Mouse (Mus musculus) liver, embryonic 16.5 days (tissue): Measurements from ENCODE around the gene Sh3rf1. TPM values are rescaled to one million over a fixed set of nuclear protein-coding genes. Genes with fewer than 3 reads are reported as not detected.

ENCODE experiments used
- ATAC-seq: fragments of 200-750 bp; cut with Nextera tagmentation; 2 replicates; pipeline ENCODE4 v1.8.0; 2017; ENCODE audit warnings: low read depth, mild to moderate bottlenecking, moderate number of reproducible peaks, moderate library complexity
- H3K27ac ChIP-seq: fragments of 300-500 bp; sonication (generic); 2 replicates; pipeline ENCODE4 v1.5.1; 2014; ENCODE audit warnings: mild to moderate bottlenecking, low read length
- H3K27me3 ChIP-seq: fragments of 300-500 bp; sonication (generic); 2 replicates; pipeline ENCODE4 v1.6.1; 2014; ENCODE audit warnings: low read depth, low read length, mixed read lengths; ENCODE audit not compliant: control insufficient read depth, insufficient read depth
- H3K36me3 ChIP-seq: fragments of 300-500 bp; sonication (generic); 2 replicates; pipeline ENCODE4 v1.6.1; 2014; ENCODE audit warnings: mild to moderate bottlenecking; ENCODE audit not compliant: control insufficient read depth, insufficient read depth
- H3K4me1 ChIP-seq: fragments of 300-500 bp; sonication (generic); 2 replicates; pipeline ENCODE4 v1.6.1; 2014; ENCODE audit warnings: low read depth, low read length, mixed read lengths; ENCODE audit not compliant: control insufficient read depth
- H3K4me2 ChIP-seq: fragments of 300-500 bp; sonication (generic); 2 replicates; pipeline ENCODE4 v1.6.1; 2014; ENCODE audit warnings: low read depth, low read length, mixed read lengths
- H3K4me3 ChIP-seq: fragments of 300-500 bp; sonication (generic); 2 replicates; pipeline ENCODE4 v1.5.1; 2014; ENCODE audit warnings: low read depth, mild to moderate bottlenecking, low read length
- H3K9ac ChIP-seq: fragments of 300-500 bp; sonication (generic); 2 replicates; pipeline ENCODE4 v1.6.1; 2014; ENCODE audit warnings: low read depth, low read length
- H3K9me3 ChIP-seq: fragments of 300-500 bp; sonication (generic); replicated peaks from 2 replicates; pipeline ENCODE4 v1.6.1; 2016; ENCODE audit warnings: low read length; ENCODE audit not compliant: control insufficient read depth
- WGBS: fragments of 180-500 bp; shearing (Covaris S2); extraction: QIAGEN DNeasy Blood & Tissue Kit; methylation state at CpG from one replicate; pipeline ENCODE4 v1.1.7; 2014; ENCODE audit not compliant: insufficient replicate concordance; 5-methylcytosine and 5-hydroxymethylcytosine counted together
- polyA plus RNA-seq: library from polyadenylated mRNA; unstranded; fragments of >200 nt; fragmentation: Nextera tagmentation; extraction: Ambion mirVana; gene quantifications from 2 replicates; pipeline ENCODE4 v1.2.1, GENCODE M21; 2015

The Sh3rf1 gene
- polyA plus RNA-seq, 1 experiment from 2014 or later: 1.5 TPM

DNA sequence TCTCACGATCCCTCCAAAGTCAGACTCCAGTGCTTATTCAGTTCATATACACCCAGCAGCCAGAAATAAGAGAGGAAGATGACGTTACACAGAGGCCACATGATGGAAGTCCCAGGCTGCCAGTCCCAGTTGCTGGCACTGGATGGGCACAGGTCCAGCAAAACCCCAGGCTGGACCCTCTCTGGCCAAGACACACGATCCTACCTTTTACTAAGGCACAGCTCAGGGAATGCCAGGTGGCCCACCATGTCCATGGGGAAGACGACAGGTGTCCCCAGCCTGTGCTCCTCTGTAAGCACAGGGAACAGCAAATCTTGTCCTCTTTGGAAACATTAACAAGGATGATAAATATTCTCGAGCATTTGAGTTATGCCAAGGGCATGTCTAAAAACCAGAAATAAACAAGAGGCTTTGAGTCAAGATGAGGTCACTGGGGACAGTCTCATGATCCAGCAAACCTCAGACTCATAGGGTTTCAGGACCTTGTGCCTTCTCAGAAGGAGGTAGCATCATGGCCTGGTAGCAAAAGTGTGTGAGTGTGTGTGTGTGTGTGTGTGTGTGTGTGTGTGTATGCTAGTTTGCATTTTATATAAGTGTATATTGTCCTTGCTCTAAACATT lies 29.3 kb upstream of the Sh3rf1 start:
- H3K4me2 ChIP-seq: no peak overlapping the region
- WGBS: 56% methylated on average over 5 of the region's 5 CpGs
- H3K9me3 ChIP-seq: no peaks in the 10 kb centered on the region
- no peak overlapping the region for H3K4me3 ChIP-seq
- H3K27ac ChIP-seq: no peak overlapping the region
- no peak overlapping the region for H3K9ac ChIP-seq
- H3K4me1 ChIP-seq: no peaks in the 10 kb centered on the region
- no peak for ATAC-seq
- no peaks in the 10 kb centered on the region for H3K27me3 ChIP-seq
- H3K36me3 ChIP-seq: no peaks in the 10 kb centered on the region

- Histone ChIP-seq H3K27me3 (no peaks in the 10 kb centered on the region), H3K27ac (no peak overlapping the region), H3K4me1 (no peaks in the 10 kb centered on the region), H3K36me3 (no peaks in the 10 kb centered on the region), H3K9me3 (no peaks in the 10 kb centered on the region), H3K9ac (no peak overlapping the region), H3K4me3 (no peak overlapping the region), H3K4me2 (no peak overlapping the region)
- peak; percentile 13; the same call in 1 of the 2 replicates for ATAC-seq
- 28% methylated on average over 6 of the region's 6 CpGs for WGBS
Measured at GRCm38 (mm10) chr8:61200254-61200887, 23.3 kb upstream of the Sh3rf1 start.

GRCm38 (mm10) chr8:61203035-61203826 lies 20.4 kb upstream of the Sh3rf1 start:
- no peaks in the 10 kb centered on the region for H3K9me3 ChIP-seq
- H3K4me1 ChIP-seq: no peaks in the 10 kb centered on the region
- no peaks in the 10 kb centered on the region for H3K27me3 ChIP-seq
- H3K9ac ChIP-seq: no peak overlapping the region
- WGBS: 48% methylated on average over 5 of the region's 5 CpGs
- no peak overlapping the region for H3K4me2 ChIP-seq
- no peak overlapping the region for H3K27ac ChIP-seq
- no peak for ATAC-seq
- no peak overlapping the region for H3K4me3 ChIP-seq
- H3K36me3 ChIP-seq: no peaks in the 10 kb centered on the region

GRCm38 (mm10) chr8:61206876-61207275 lies 16.8 kb upstream of the Sh3rf1 start:
- no peaks in the 10 kb centered on the region for H3K27me3 ChIP-seq
- H3K4me2 ChIP-seq: no peak overlapping the region
- H3K9ac ChIP-seq: no peak overlapping the region
- no peak overlapping the region for H3K4me3 ChIP-seq
- WGBS: 37% methylated on average over 2 of the region's 2 CpGs
- no peaks in the 10 kb centered on the region for H3K36me3 ChIP-seq
- H3K9me3 ChIP-seq: no peaks in the 10 kb centered on the region
- H3K27ac ChIP-seq: no peak overlapping the region
- H3K4me1 ChIP-seq: no peaks in the 10 kb centered on the region
- no peak for ATAC-seq

DNA sequence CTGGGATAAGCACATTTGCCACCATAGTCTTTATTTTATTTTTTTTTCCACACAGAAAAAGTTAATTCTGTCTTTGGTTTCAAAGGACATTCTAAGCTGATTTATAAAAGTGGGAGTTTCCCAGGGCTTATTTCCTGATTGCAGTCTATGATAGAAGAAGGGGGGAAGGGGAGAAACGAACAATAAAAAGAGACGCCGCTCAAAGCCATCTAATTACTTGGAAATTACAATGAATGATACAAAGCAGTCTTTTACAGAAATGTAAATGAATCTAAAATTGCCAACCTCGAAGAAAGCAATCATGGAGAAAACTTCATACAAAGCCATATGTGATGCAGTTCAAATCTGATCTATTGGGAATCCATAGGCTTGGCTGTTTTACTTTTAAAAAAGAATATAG lies 16.0 kb upstream of the Sh3rf1 start:
- Histone ChIP-seq H3K36me3 (no peaks in the 10 kb centered on the region), H3K27ac (no peak overlapping the region), H3K9ac (no peak overlapping the region), H3K27me3 (no peaks in the 10 kb centered on the region), H3K4me2 (no peak overlapping the region), H3K9me3 (no peaks in the 10 kb centered on the region), H3K4me1 (no peaks in the 10 kb centered on the region), H3K4me3 (no peak overlapping the region)
- no peak for ATAC-seq
- 65% methylated on average over 4 of the region's 4 CpGs for WGBS

GRCm38 (mm10) chr8:61208719-61209118 lies 15.0 kb upstream of the Sh3rf1 start:
- Histone ChIP-seq H3K9ac (no peak overlapping the region), H3K9me3 (no peaks in the 10 kb centered on the region), H3K27ac (no peak overlapping the region), H3K4me2 (no peak overlapping the region), H3K4me3 (no peak overlapping the region), H3K36me3 (no peaks in the 10 kb centered on the region), H3K4me1 (no peaks in the 10 kb centered on the region), H3K27me3 (no peaks in the 10 kb centered on the region)
- no peak for ATAC-seq
- 60% methylated on average over 9 of the region's 9 CpGs for WGBS

GRCm38 (mm10) chr8:61210836-61211235 lies 12.8 kb upstream of the Sh3rf1 start:
- H3K4me1 ChIP-seq: no peaks in the 10 kb centered on the region
- no peak overlapping the region for H3K4me2 ChIP-seq
- no peak overlapping the region for H3K4me3 ChIP-seq
- no peak overlapping the region for H3K27ac ChIP-seq
- 70% methylated on average over 8 of the region's 8 CpGs for WGBS
- H3K27me3 ChIP-seq: no peaks in the 10 kb centered on the region
- no peaks in the 10 kb centered on the region for H3K36me3 ChIP-seq
- no peak overlapping the region for H3K9ac ChIP-seq
- H3K9me3 ChIP-seq: no peaks in the 10 kb centered on the region
- ATAC-seq: no peak

DNA sequence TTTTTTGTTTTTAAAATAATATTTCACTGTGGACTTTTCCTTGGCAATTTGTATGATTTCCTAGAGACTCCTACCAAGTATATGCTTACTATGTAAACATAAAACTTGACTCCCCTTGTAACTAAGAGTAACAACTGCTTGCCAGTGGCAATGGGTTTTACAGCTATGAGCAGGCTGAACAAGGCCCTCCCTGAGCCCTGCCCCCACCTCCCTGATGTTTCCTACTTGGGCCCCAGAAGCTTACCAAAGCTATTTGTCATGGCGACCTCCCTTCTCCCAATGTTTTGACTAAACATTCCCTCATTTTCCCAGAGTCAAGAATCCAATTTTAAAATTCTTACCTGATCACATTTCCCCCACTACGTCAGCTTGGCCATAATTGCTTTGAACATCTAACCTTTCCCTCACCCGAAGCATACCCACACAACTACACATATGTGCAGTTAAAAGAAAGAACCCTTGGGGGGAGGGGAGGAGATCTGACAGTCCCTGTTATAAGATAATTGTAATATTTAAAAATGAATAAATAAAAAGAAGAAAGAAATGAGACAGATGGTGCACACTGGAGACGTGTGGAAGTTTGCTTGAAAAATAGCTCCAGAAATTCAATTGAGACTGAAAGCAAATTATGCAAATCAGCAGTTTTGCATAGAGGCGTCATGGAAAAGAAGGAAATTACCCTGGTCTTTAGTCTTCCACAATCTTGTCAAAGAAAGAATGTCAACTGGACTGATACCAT lies 8.4 kb upstream of the Sh3rf1 start:
- WGBS: 61% methylated on average over 5 of the region's 5 CpGs

More for the DNA sequence above, 8.4 kb upstream of the Sh3rf1 start:
- no peak for ATAC-seq
- no peaks in the 10 kb centered on the region for H3K9me3 ChIP-seq
- no peaks in the 10 kb centered on the region for H3K36me3 ChIP-seq
- no peak overlapping the region for H3K4me3 ChIP-seq
- H3K27ac ChIP-seq: no peak overlapping the region
- H3K4me1 ChIP-seq: no peaks in the 10 kb centered on the region
- H3K27me3 ChIP-seq: no peaks in the 10 kb centered on the region
- H3K4me2 ChIP-seq: no peak overlapping the region
- no peak overlapping the region for H3K9ac ChIP-seq
